Mouse (Mus musculus) G1E-ER4 (cell line): ENCODE data around the gene Adam8. TPM values are rescaled to one million over a fixed set of nuclear protein-coding genes. Genes with fewer than 3 reads are reported as not detected.

ENCODE experiments used
- GATA1 ChIP-seq: IDR thresholded peaks from one replicate; pipeline ENCODE4 v1.8.0; 2012; ENCODE audit warnings: low read length, inconsistent platforms
- polyA plus RNA-seq: library from polyadenylated mRNA; stranded (reverse); fragments of >175 nt; gene quantifications from 2 replicates; pipeline ENCODE4 v1.2.3, GENCODE M21; 2012

The Adam8 gene
- polyA plus RNA-seq = 0.03 and 0.04 TPM in 2 replicates

DNA sequence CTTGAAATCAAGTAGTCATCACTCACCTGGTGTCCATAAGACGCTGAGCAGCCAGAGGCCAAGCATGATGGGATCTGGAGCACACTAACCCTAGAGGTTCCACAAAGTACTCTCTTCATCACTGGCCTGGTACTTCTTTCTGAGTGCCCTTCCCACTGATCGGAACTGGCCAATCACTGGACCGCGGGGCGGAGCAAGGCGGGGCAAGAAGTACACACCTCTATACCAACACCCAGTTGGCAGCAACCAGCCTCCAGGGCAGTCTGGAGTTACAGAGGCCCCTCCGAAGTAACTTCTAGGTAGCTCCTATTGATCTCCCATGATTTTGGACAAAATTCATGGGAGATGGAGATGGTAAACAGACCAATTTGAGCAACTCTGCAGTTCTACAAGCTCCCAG, at the start of gene Adam8:
Gene Adam8, minus strand, starts transcription at position 157 of the 400 bp plus-strand sequence.
- TF ChIP-seq GATA1 = no peak

DNA sequence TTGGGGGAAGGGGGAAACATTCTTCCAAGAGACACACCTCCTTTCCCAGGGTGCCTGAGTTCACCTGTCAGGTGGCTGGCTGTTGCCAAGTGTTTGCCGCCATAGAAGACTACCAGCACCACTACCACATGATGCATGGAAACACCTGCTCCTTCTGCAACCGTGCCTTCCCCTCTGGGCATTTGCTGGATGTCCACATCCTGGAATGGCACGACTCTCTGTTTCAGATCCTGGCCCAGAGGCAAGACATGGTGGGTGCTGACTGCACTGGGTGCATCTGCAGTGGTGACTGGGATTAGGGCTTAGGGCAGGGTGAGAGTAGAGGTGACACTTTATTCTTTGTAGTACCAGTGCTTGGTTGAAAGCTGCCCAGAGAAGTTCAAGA, 44.8 kb upstream of the Adam8 start:
- TF ChIP-seq GATA1 = no peak

DNA sequence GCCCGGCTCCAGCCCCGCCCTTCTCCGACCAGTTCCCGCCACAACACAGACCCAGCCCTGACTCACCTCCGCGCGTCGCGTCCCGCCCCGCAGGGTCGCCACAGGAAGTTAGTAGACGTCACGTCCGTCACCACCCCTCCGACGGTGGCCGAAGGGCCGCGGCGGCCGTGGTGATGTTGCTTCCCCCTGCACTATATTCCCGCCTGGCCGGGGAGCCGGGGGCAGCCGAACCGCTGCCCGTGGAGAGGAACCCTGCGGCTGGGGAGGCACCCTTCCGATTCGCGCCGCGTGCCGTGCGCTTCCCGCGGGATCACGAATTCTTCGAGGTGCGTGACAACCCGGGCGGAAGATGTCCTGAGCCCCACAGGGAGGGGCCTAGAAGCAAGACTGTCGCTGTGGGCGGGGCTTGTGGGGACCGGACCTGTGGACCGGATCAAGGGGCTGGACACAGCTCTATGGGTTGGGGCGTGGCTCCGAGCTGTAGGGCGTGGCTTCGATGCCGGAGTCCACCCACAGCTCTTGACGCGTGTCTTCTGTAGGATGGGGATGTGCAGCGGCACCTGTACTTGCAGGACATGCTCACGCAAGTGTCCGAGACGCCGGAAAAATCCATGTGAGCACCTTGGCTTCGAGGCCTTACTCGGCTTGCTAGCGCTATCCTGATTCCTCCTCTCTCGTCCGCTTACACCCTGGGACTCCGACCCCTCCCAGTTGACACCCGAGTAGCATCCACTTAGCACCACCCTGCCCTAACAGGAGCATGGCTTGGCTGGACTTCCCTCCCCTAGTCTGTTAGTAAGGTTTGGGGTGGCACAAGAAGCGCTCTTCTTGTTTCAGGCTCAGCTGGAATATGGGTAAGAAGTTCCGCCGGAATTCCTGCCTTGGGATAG, 44.2 kb upstream of the Adam8 start, which contains the start of the genes Zfp511 and Tubgcp2:
Gene Zfp511, plus strand, starts transcription at position 111 of the 890 bp plus-strand sequence.
Gene Tubgcp2, minus strand, starts transcription at position 389 of the 890 bp plus-strand sequence.
- TF ChIP-seq GATA1 = no peak

DNA sequence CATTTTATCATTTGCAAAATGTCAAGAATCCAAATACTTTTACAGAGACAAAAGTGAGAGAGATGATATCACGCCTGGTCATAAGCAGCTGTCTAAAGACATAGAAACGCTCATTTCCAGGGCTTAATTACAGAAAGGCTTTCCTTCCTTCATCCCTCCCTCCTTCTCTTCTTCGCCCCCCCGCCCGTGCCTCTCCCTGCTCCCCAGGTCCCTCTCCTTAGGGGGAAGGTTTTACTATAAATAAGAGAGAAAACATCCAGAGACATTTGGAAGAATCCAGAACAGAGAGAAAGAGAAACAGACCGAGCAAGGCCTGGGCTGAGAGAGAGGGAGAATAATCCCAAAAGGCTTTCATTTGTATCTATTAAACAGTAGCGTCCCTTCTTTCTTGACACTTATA, 43.1 kb upstream of the Adam8 start:
- TF ChIP-seq GATA1 = no peak

DNA sequence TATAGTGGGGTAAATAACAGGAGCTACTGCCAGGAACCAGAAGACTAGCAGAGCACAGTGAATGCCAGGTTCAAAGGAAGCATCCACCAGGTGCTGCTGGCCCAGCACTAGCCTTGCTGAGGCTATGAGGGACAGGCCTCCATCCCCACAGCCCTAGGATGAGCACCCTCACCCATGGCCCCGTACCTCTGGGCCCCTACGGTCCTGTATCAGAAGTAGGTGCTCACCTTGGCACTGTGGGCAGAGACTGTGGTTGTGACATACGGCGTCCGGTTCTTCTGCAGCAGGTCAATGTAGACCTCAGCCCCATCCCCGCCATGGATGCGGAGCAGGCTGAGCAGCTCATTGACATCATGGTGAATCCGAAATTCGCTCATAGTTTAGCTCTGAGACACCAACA, 41.0 kb upstream of the Adam8 start:
- no peak for TF ChIP-seq GATA1

DNA sequence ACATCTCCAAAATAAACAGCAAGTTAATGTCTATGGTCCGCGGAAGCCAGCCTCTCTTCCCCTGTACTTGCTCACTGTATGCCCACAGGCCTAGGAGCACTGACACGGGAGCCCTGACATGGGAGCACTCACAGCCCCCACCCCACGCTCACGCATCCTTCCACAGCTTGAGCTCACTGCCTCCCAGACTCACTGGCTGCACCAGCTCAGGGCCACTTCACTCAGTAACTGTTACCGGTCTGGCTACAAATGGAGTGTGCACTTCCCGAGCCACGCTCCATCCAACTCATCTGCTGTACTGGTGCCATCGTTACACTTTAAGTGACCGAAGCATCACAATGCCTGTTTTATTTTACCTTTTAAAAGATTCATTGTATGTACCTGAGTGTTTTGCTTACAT, 40.0 kb upstream of the Adam8 start:
- no peak for TF ChIP-seq GATA1

DNA sequence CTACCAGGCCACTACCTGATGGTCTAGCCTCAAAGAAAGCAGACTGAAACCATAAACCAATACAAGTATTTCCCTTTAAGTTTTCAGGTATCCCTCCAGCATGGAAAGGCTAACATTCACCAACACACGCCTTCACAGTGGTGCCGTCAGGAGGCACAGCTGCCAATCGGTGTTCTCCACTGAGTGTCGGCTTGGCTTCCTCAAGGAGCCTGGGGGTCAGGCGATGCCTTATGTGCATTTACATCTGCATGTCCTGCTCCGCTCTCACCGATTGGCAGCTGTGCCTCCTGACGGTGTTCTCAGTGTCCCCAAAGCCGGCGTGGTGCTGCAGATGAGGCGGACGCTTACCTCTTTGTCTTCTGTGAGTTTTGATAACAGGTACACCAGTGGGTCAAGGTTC, 39.4 kb upstream of the Adam8 start:
- no peak for TF ChIP-seq GATA1

DNA sequence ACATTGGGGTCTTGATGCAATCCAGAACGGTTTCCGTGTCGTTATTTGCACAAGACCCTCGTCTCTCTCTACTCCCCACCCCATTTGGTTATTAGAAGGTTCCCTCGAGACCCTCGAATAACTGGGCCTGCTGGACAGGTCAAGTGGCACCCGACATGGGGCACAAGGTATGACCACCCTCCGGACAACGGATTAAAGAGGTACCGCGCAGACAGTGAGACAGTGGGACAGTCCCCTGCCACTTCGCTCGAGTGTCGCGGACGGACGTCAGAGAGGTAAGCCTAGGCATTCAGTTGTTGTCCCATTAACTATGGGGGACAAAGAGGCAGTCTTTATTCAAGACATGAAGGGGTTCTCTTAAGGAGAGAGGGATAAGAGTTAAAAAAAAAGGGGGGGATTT, 19.0 kb upstream of the Adam8 start:
- TF ChIP-seq GATA1 = no peak

DNA sequence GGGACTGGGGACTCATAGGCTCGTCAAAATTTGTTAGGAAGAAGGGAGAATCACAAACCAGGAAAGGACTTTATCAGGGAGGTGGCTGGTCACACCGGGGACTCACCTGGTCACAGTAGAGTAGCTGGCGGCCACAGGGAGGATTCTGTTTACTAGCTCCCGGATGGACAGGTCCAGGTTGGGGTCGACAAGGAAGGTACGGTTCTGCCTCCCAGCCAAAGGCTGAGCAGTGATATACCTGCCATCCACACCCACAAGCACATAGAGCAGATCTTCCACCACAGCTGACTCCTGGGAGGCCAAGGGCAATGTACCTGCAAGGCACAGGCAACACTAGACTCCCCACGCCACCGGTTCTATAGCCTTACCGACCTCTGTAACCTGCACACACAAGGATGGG, 15.4 kb upstream of the Adam8 start:
- no peak for TF ChIP-seq GATA1

DNA sequence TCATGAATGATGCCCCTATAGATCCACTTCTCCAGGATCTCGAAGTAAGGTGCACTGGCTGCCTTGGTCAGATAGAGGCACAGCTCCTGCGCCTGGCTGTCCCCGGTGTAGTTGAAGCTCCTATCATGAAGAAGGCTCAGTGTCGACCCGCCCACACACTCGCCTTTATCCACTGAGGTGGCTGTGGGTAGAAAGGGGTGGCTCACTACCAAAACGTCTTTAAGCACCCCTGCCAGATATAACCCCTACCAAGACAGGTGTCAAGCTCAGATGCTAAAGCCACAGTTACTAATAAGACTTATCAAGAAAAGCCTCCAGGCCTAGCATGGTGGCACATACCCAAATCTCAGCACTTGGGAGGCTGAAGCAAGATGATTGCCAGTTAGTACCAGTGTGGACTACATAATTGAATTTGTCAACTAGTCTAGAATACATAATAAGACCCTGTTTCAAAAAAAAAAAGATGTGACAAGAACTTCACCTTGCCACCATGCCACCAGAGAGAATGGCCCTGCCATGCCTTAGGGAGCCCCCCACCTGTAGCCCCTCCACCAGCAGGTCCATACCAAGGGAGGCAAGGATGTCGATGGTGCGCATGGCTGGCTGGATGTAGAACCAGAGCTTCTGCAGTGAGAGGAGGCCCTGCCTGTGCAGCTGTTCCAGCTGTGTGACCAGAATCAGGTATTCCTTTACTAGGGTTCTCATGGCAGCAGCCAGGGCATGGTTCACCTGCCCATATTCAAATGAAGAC, 14.7 kb upstream of the Adam8 start:
- no peak for TF ChIP-seq GATA1

DNA sequence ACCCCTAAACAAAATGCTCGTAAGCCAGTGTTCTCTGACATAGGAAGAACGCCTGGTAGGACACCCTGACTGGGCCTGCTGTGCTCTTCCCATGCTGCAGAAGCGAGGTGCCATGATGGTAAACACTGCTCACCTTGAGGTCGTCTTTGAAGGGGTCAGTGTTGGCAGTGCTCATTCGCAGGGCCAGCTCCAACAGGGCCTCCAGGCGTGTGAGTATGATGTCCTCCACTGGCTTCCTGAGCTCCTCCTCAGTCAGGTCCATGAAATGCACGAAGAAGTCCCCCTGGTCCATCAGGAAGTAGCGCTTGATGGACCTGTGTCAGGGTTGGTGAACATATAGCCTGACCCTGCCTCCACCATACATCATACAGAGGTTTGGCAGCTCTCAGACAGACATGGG, 12.3 kb upstream of the Adam8 start:
- TF ChIP-seq GATA1 = no peak

DNA sequence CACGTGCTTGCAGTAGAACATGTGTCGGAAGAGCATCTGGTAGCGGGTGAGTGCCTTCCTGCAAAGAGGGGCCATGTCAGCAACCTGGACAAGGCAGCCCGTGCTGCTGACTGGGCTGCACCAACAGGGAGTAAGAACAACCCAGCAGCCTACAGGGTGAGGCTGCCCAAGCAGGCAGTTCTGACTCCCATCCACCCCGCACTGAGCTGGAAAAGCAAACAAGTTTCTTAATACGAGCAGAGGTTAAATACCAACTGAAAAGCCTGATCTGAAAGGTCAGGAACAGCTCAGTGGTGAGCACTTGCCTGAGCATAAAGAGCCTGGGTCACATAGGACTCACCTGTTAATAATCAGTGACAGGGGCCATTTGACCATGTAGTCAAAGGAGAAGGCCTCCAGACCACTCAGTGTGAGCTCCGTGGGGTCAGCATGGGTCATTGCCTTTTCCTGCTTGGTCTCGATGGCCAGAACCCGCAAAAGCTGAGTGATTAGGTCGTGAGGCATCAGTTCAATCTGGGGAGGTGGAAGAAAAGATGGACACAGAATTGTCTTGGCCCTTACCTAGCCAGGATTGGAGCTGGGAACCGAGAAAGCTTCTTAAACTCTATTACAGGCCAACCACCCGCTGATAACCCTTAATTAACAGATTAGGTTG, 8.9 kb upstream of the Adam8 start:
- TF ChIP-seq GATA1 = no peak

DNA sequence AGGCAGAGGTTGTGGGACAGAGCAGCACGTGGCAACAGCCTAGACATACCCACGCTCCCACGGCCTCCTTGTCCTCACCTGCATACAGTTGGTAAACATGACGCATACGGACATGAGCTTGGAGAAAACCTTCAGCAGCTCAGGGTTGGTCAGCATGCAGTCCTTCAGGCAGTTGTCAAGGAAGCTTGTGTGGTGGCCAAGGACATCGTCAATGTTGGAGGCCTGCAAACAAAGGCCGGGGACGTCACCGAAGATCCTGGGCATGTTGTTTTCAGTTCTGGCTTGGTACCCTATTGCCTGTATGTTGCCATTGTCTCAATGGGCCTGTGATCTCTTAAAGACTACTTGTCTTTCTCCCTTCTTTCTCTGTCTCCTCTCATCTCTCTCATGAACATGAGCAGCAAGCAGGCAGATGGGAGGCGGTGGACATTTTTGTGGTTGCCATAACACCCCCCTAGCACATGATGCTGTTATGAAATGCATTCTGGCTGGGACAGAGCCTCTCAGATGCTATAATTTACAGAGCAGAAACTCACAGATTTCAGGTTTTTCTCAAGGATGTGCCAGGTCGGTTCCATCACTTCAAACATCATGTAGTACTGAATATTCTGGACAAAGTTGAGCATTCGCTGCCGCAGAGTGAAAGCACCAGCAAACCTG, 6.5 kb upstream of the Adam8 start:
- no peak for TF ChIP-seq GATA1

DNA sequence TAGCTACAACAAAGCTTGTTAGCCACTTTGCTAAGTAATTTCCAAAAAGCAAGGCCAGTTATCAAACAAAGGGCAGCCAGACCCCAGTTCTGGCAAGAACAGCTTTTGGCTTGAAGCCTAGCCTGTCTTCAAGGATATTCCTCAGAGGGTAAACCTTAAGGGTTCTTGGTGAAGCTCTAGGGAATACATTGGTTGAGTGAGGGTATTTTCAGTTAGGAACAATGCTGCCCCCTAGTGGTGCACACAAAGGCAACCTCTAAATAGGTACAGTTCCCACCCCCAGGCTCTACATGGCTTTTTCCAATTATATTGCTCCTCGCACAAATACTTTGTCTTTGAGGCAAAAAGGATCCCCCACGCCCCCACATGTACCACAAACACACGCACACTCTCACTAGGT, 2.3 kb upstream of the Adam8 start:
- TF ChIP-seq GATA1 = no peak

DNA sequence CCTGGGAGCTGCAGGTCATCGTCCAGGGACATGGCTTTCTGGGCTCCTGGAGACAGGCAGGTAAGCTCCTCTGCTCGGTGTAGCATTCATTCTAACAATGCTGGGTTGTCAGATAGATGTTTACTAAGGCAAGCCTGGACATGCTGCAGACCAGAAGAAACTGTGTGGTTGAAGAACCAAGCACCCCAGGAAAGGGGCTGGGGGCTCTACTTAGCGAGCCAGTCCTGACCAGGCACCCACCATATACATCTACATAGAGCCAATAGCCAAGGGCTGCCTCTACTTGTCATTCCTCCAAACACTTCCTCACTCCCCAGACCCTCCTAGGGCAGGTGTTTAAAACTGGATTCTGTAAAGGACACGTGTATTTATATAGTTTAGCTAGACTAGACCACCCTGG, 1.8 kb upstream of the Adam8 start:
- TF ChIP-seq GATA1 = no peak

DNA sequence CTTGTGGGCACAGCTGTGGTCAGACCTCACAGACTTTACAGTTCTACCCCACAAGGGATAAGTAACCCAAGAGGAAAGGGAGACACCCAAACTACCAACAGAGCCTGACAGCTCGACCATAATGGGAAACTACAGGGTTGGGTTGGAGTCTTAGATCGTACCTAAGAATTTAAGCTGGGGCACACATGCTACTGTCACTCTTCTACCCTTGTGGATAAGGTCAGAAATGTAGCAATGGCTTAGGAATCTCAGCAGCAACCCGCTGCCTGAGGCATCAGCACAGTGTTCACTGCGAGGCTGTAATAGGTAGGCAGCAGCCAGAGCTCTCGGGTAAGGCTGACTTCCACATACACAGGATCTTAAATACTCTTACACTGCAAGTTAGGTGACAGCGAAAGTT, 1.2 kb upstream of the Adam8 start:
- no peak for TF ChIP-seq GATA1
